Mouse (Mus musculus) embryo, embryonic 10 days (tissue): ENCODE measurements at regions not wholly inside any gene's neighbourhood (a gene's known extent, or its start where the extent isn't known, plus 50 kb on each side); places are given as distances from the start of the nearest gene placed in this dataset.
"Not testable (repeated sequence)": the region's sequence is repeated elsewhere in the genome, so short reads cannot be mapped to it uniquely, and the experiment has no call there.

ENCODE experiments used
- DNase-seq: peaks from one replicate; pipeline ENCODE4 v3.0.0-alpha.2; 2015; ENCODE audit warnings: low spot score

GRCm38 (mm10) chr9:30697533-30697932 lies 224.7 kb downstream of the Adamts15 start:
- DNase-seq = no peak

DNA sequence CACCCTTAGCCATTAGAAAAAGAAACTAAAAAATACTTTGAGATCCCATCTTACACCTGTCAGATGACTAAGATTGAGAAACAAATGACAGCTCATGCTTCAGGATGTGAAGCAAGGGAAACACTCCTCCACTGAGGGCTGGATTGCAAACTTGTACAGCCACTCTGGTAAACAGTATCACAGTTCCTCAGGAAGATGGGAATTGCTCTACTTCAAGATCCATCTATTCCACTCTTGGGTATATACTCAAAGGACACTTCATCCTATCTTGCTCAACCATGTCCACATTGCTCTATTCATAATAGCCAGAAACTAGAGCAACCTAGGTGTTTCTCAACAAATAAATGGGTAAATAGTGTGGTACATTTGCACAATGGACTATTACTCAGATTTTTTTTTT lies 241.2 kb downstream of the Snx19 start:
- DNase-seq = no peak

DNA sequence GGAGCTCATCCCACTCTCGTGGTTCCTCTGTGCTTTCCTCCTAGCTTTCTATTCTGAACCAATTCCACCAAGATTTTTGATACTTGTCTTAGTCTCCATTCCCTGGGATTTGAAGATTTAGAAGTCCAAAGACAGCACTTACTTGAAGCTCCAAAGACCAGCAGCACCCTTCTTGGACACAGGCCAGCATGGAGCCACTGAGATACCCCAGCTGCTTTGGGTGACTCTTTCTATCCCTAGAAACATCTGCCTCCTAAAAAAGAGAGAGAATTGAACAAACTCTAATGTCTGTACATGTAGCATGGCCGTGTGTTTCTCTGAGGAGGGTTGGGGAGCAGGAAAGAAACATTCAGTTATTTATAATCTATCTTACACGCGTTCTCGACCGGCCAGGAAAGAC lies 235.5 kb downstream of the Snx19 start:
- DNase-seq = no peak

GRCm38 (mm10) chr9:30653961-30654360 lies 227.1 kb downstream of the Snx19 start:
- no peak for DNase-seq

GRCm38 (mm10) chr9:30653210-30653609 lies 226.3 kb downstream of the Snx19 start:
- DNase-seq = no peak

DNA sequence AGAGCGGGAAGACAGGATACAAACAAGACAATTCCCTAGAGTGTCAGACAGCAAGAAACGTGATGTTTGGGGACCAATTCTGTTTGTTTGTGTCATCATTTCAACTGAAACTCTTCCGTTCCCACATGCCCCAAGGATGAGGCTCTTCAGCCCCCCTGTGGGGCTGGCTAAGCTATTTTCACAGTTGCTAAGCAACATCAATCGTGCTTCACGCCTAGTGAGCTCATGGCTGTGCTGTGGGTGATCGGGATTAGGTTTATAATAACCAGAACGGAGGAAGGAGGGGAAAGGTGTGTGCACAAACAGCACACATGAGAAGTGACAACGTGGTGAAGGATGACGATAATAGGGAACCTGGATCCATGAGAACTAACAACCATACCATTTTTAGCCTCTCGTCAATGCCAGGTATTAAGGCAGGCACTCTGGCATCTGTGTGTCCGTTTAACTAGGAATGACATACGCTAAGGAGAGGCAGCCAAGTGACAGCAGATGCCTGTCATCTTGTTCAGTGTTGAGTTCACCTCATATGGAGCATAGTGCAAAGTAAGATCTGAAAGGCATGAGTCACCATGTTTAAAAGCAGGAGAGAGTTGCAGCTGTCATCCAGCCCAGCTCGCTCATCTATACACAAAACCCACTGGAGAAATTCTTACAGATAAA lies 222.6 kb downstream of the Snx19 start:
- no peak for DNase-seq

DNA sequence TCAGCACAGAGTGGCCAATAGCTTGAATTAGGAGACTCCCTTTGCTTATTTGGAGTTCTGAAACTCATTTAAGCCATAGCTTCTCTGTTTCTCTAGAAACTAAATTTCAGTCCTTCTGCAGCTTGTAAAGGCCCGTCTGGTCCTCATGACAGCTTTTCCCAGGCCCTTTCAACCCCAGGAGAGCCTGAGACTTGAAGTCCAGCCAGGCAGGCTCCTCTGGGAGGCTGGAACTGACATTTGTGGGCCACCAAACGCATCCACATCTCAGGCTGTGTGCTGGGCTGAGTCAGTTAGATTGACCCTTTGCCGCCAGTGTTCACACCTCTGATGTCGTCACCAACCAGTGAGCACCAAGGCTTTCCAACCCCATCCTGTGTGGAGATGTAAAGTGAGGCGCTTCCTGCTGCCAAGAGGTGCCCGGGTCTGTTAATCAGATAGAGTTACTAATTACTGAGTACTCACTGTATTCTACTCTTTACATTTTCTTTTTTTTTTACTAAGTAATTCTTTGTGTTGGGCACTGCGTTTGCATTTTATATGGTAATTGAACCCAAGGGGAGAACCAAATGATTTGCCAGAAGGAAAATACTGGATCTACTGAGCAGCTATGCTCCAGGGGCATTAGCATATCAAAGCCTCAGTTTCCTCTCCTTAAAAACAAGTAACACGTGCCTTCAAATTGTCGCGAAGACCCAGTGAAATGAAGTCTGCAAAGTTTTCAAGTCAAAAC lies 207.0 kb downstream of the Snx19 start:
- no peak for DNase-seq

GRCm38 (mm10) chr9:30632164-30633146 lies 205.5 kb downstream of the Snx19 start:
- peak; percentile 33 for DNase-seq

DNA sequence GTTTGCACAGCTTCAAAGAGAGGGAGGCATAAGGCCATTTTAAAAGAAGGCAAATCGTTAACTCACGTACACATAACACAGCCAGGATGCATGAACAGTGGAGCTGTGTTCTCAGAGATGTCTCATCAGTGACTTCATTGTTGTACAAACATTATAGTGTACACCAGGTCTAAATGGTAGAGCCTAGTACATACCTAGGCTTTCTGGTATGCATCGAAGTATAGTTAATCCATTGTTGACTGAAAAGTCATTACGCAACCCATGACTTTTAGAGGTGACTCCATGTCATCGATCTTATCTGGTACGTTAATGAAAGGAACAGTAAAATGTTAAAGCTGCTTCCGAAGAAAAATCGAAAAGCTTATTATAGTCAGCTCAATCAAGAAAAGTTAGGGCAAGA lies 198.7 kb downstream of the Snx19 start:
- DNase-seq = no peak

GRCm38 (mm10) chr9:30625090-30625489 lies 198.2 kb downstream of the Snx19 start:
- no peak for DNase-seq

GRCm38 (mm10) chr9:30624481-30624880 lies 197.6 kb downstream of the Snx19 start:
- DNase-seq = no peak

DNA sequence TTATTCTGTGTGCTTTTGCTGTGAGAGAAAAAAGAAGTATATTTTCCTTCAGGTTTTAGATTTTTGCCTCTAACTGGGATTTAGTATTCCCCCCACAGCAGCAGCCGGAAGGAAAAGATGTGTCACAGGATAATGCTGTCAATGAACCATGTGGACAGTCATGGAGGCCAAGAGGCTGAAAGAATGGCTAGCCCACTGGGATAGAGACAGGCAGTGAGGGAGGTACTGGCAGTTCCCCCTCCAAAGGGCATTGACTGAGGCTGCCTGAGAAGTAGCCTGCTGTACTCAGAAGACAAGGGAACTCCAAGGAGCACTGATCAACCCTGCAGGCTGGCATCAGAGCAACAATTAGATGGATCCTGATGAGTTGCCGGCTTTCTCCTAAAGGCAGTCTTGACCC lies 192.4 kb downstream of the Snx19 start:
- DNase-seq = no peak

- no peak for DNase-seq
These were observed 191.3 kb downstream of the Snx19 start for GRCm38 (mm10) chr9:30618181-30618580.

- DNase-seq = no peak
These were observed 186.8 kb downstream of the Snx19 start for GRCm38 (mm10) chr9:30613715-30614114.

DNA sequence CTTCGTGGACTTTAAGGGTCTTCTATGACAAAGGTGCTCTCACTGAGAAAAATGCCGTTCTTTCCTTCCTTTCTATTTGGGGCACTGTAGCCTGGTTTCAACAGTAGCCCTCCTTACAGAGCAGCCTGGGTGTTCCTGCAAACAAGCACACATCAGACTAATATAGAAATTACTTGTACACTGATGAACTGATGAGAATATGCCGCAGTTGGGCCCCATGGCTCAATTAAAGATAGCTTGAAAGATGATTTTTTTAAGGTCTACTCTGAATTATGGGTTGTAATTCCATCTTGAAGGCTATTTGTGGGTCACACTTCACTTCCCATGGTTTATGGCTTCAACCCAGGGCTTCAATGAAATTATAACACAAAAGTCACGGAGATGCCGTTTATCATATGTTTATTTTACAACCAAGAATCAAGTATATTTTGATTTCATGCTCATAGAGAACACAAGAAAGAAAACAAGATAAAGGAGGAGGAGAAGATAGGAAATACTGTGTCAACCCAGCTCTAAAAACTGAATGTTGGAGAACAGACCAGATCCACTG lies 186.2 kb downstream of the Snx19 start:
- no peak for DNase-seq

DNA sequence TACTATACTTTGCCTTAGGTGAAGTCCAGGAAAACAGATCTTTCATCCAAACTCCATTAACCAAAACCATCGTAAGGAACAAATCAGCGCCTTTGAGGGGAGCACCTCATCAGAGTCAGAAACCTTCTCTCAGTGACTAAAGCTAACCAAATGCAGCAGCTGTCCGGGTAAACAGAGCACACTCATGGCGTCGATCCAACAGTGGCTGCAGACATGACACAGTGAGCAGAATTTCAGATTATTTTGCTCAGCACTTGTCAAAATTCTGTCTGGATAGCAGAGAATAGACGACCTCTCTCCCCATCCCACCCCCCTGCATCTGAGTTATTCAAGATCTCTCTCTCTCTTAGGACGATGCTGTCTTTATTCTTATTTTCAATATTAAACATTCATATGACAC lies 183.4 kb downstream of the Snx19 start:
- no peak for DNase-seq

GRCm38 (mm10) chr9:30599756-30600155 lies 172.8 kb downstream of the Snx19 start:
- no peak for DNase-seq

DNA sequence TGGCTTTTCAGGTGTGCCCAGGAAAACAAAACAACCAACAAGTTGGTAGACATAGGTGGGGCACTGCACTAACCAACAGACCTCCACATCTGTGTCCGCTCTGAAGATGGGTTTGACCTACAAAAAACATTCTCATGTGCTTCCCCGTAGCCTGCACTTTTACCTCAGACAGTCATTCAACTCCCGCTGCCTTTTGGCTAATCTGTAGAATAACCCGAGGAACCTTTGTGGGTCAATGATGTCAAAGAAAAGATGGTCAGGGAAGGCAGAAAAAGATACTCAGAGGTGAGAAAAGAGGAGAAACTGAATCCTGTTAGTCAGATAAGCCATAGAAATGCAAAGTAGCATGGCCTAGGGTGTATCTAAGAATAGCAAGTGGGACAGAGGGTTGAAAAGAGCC lies 170.8 kb downstream of the Snx19 start:
- no peak for DNase-seq

GRCm38 (mm10) chr9:30597092-30597491 lies 170.2 kb downstream of the Snx19 start:
- not testable (repeated sequence) for DNase-seq

GRCm38 (mm10) chr9:30592601-30593000 lies 165.7 kb downstream of the Snx19 start:
- no peak for DNase-seq

GRCm38 (mm10) chr9:30591246-30591645 lies 164.3 kb downstream of the Snx19 start:
- no peak for DNase-seq

GRCm38 (mm10) chr9:30590661-30591179 lies 163.8 kb downstream of the Snx19 start:
- DNase-seq = no peak
